Mouse (Mus musculus): ENCODE results near the gene Sf3b5.

DNA sequence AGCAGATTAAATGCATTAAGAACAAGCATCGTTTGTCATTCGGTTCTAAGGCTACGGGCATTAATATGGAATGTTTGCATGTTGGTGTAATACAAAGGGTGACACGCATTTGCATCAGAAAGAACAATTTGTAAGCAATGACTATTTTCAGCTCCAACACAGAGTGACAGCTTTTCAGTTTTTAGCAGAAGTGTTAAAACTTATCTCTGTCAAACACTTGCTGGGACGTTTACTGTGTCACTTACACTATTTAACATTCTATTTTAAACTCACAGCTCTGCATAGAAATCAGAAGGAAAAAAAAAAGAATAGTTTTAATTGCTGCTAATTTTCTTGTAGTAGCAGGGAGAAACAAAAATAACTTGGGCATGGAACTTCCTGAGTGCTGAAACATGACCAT lies 18.7 kb upstream of the Sf3b5 start:
- TF ChIP-seq POLR2A (IDR thresholded peaks at IDR 0.05; ENCODE audit: insufficient read length, low read depth) (no peak), MAX (IDR thresholded peaks at IDR 0.05; ENCODE audit: low read depth) (no peak), USF1 (IDR thresholded peaks at IDR 0.05; ENCODE audit: low read depth) (no peak), E2F4 (IDR thresholded peaks at IDR 0.05; ENCODE audit: insufficient read depth) (no peak), SRF (IDR thresholded peaks at IDR 0.05; ENCODE audit: control insufficient read depth, insufficient read length, low read depth) (no peak), MYOG (IDR thresholded peaks at IDR 0.05; ENCODE audit: control insufficient read depth in 1 of 3, insufficient read depth in 1 of 3, insufficient read length in 2 of 3, low read depth in 2 of 3) (no peak), TCF3 (IDR thresholded peaks at IDR 0.05; ENCODE audit: insufficient read length, low read depth) (no peak), CEBPB (IDR thresholded peaks at IDR 0.05; ENCODE audit: insufficient read depth, poor library complexity, severe bottlenecking) (no peak)
